Mouse (Mus musculus) MEL (cell line): Measurements from ENCODE around the gene Mettl23. TPM values are rescaled to one million over a fixed set of nuclear protein-coding genes. Genes with fewer than 3 reads are reported as not detected.

ENCODE experiments used
- DNase-seq: peaks from one replicate; pipeline ENCODE4 v3.0.0; 2011; ENCODE audit warnings: low read depth, low spot score
- H3K27ac ChIP-seq: 2 replicates; pipeline ENCODE4 v1.5.1; 2012; ENCODE audit warnings: low read depth, mild to moderate bottlenecking, control low read depth, low read length, moderate library complexity; ENCODE audit not compliant: control insufficient read depth
- H3K27me3 ChIP-seq, 2 experiments: fragments of 150-350 bp in 1 of 2; sonication (generic) in 1 of 2; 2 replicates each; pipeline ENCODE4 v1.6.1; 2012; ENCODE audit warnings: low read length in 2 of 2, mild to moderate bottlenecking in 2 of 2, improper control_type of control experiment in 1 of 2, moderate library complexity in 1 of 2; ENCODE audit not compliant: insufficient read depth in 2 of 2, control insufficient read depth in 1 of 2
- H3K36me3 ChIP-seq, 2 experiments: 2 replicates each; pipeline ENCODE4 v1.6.1; 2012 to 2014; ENCODE audit warnings: low read length in 2 of 2, improper control_type of control experiment in 1 of 2, inconsistent platforms in 1 of 2, mild to moderate bottlenecking in 1 of 2; ENCODE audit not compliant: insufficient read depth in 2 of 2, control insufficient read depth in 1 of 2
- H3K4me1 ChIP-seq, 2 experiments: fragments of 150-350 bp in 1 of 2; sonication (generic) in 1 of 2; 2 replicates each; pipeline ENCODE4 v1.6.1; 2012; ENCODE audit warnings: low read length in 2 of 2, improper control_type of control experiment in 1 of 2, mild to moderate bottlenecking in 1 of 2; ENCODE audit not compliant: insufficient read depth in 2 of 2, control insufficient read depth in 1 of 2
- H3K4me3 ChIP-seq, 2 experiments: fragments of 150-350 bp in 1 of 2; sonication (generic) in 1 of 2; 2 replicates each; pipeline ENCODE4 v1.5.1; 2012; ENCODE audit warnings: low read depth in 2 of 2, low read length in 2 of 2, mild to moderate bottlenecking in 2 of 2, moderate library complexity in 2 of 2, control low read depth in 1 of 2, improper control_type of control experiment in 1 of 2; ENCODE audit not compliant: control insufficient read depth in 1 of 2, insufficient read depth in 1 of 2
- H3K79me2 ChIP-seq: 2 replicates; pipeline ENCODE4 v1.6.1; 2012; ENCODE audit warnings: mild to moderate bottlenecking, low read length, moderate library complexity; ENCODE audit not compliant: control insufficient read depth, poor library complexity, insufficient read depth
- H3K9ac ChIP-seq: 2 replicates; pipeline ENCODE4 v1.6.1; 2012; ENCODE audit warnings: low read depth, mild to moderate bottlenecking, control low read depth, low read length, moderate library complexity; ENCODE audit not compliant: control insufficient read depth, poor library complexity, severe bottlenecking
- H3K9me3 ChIP-seq: fragments of 150-350 bp; sonication (generic); replicated peaks from 2 replicates; pipeline ENCODE4 v1.6.1; 2012; ENCODE audit warnings: mild to moderate bottlenecking, low read length, improper control_type of control experiment, moderate library complexity; ENCODE audit not compliant: insufficient read depth
- BHLHE40 ChIP-seq: IDR thresholded peaks from 2 replicates; pipeline ENCODE4 v1.6.1; 2012; ENCODE audit warnings: low read depth, mild to moderate bottlenecking, inconsistent platforms, low read length, improper control_type of control experiment, borderline replicate concordance
- EP300 ChIP-seq, 2 experiments: IDR thresholded peaks; 2 replicates each; pipeline ENCODE4 v1.6.1; 2011; ENCODE audit warnings: improper control_type of control experiment in 2 of 2, low read length in 2 of 2, low read depth in 1 of 2, mild to moderate bottlenecking in 1 of 2
- ETS1 ChIP-seq: IDR thresholded peaks from 2 replicates; pipeline ENCODE4 v1.6.1; 2012; ENCODE audit warnings: low read depth, mild to moderate bottlenecking, inconsistent platforms, low read length, improper control_type of control experiment, moderate library complexity
- GABPA ChIP-seq: IDR thresholded peaks from 2 replicates; pipeline ENCODE4 v1.6.1; 2012; ENCODE audit warnings: low read depth, mild to moderate bottlenecking, inconsistent platforms, low read length, improper control_type of control experiment, moderate library complexity
- GATA1 ChIP-seq: IDR thresholded peaks from 2 replicates; pipeline ENCODE4 v1.6.1; 2011; ENCODE audit warnings: low read depth, low read length, improper control_type of control experiment
- HCFC1 ChIP-seq: IDR thresholded peaks from 2 replicates; pipeline ENCODE4 v1.6.1; 2012; ENCODE audit warnings: low read depth, mild to moderate bottlenecking, inconsistent platforms, low read length, improper control_type of control experiment, moderate library complexity
- JUND ChIP-seq: IDR thresholded peaks from 2 replicates; pipeline ENCODE4 v1.6.1; 2011; ENCODE audit warnings: low read depth, mild to moderate bottlenecking, improper control_type of control experiment, low read length
- KAT2A ChIP-seq: conservative IDR thresholded peaks from 2 replicates; pipeline ENCODE4 v1.6.1; 2012; ENCODE audit warnings: low read depth, low read length, improper control_type of control experiment, inconsistent platforms
- MAFK ChIP-seq: IDR thresholded peaks from 2 replicates; pipeline ENCODE4 v1.6.1; 2011; ENCODE audit warnings: low read depth, mild to moderate bottlenecking, low read length, improper control_type of control experiment, borderline replicate concordance
- MXI1 ChIP-seq: IDR thresholded peaks from 2 replicates; pipeline ENCODE4 v1.6.1; 2011; ENCODE audit warnings: mild to moderate bottlenecking, low read depth, low read length, improper control_type of control experiment
- MYB ChIP-seq: IDR thresholded peaks from 2 replicates; pipeline ENCODE4 v1.6.1; 2011; ENCODE audit warnings: mild to moderate bottlenecking, low read depth, low read length, improper control_type of control experiment
- MYC ChIP-seq: IDR thresholded peaks from 2 replicates; pipeline ENCODE4 v1.6.1; 2011; ENCODE audit warnings: low read depth, mild to moderate bottlenecking, low read length, improper control_type of control experiment, moderate library complexity
- NELFE ChIP-seq: IDR thresholded peaks from 2 replicates; pipeline ENCODE4 v1.6.1; 2011; ENCODE audit warnings: low read depth, low read length, improper control_type of control experiment
- POLR2A ChIP-seq, 2 experiments: IDR thresholded peaks; 2 replicates each; pipeline ENCODE4 v1.6.1; 2011 to 2012; ENCODE audit warnings: low read length in 2 of 2, mild to moderate bottlenecking in 2 of 2, control low read depth in 1 of 2, improper control_type of control experiment in 1 of 2, low read depth in 1 of 2, moderate library complexity in 1 of 2; ENCODE audit not compliant: control insufficient read depth in 1 of 2, insufficient read depth in 1 of 2, poor library complexity in 1 of 2
- POLR2AphosphoS2 ChIP-seq: IDR thresholded peaks from 2 replicates; pipeline ENCODE4 v1.6.1; 2011; ENCODE audit warnings: low read length, improper control_type of control experiment
- RAD21 ChIP-seq: IDR thresholded peaks from 2 replicates; pipeline ENCODE4 v1.6.1; 2011; ENCODE audit warnings: mild to moderate bottlenecking, low read depth, low read length, improper control_type of control experiment
- RCOR1 ChIP-seq: IDR thresholded peaks from 2 replicates; pipeline ENCODE4 v1.6.1; 2012; ENCODE audit warnings: low read depth, mild to moderate bottlenecking, inconsistent platforms, low read length, improper control_type of control experiment
- TAL1 ChIP-seq: IDR thresholded peaks from 2 replicates; pipeline ENCODE4 v1.6.1; 2012; ENCODE audit warnings: mild to moderate bottlenecking, inconsistent platforms, low read length, moderate library complexity, mixed read lengths
- TCF12 ChIP-seq: IDR thresholded peaks from 2 replicates; pipeline ENCODE4 v1.6.1; 2014; ENCODE audit warnings: low read depth, mild to moderate bottlenecking, inconsistent platforms, low read length, improper control_type of control experiment, moderate library complexity
- UBTF ChIP-seq: IDR thresholded peaks from 2 replicates; pipeline ENCODE4 v1.6.1; 2012; ENCODE audit warnings: low read depth, mild to moderate bottlenecking, inconsistent platforms, low read length, improper control_type of control experiment, moderate library complexity, borderline replicate concordance; ENCODE audit not compliant: insufficient read depth
- ZC3H11A ChIP-seq: IDR thresholded peaks from 2 replicates; pipeline ENCODE4 v1.6.1; 2012; ENCODE audit warnings: low read depth, mild to moderate bottlenecking, inconsistent platforms, low read length, improper control_type of control experiment
- ZKSCAN1 ChIP-seq: IDR thresholded peaks from 2 replicates; pipeline ENCODE4 v1.6.1; 2012; ENCODE audit warnings: low read depth, mild to moderate bottlenecking, inconsistent platforms, low read length, improper control_type of control experiment, moderate library complexity
- ZMIZ1 ChIP-seq: IDR thresholded peaks from 2 replicates; pipeline ENCODE4 v1.6.1; 2012; ENCODE audit warnings: low read depth, mild to moderate bottlenecking, inconsistent platforms, low read length, improper control_type of control experiment, moderate library complexity
- ZNF384 ChIP-seq: IDR thresholded peaks from 2 replicates; pipeline ENCODE4 v1.6.1; 2012; ENCODE audit warnings: low read depth, mild to moderate bottlenecking, inconsistent platforms, low read length, improper control_type of control experiment
- polyA plus RNA-seq, 2 experiments: library from polyadenylated mRNA; stranded (reverse) in 1 of 2; unstranded in 1 of 2; fragments of >175 nt in 1 of 2; fragments of >200 nt in 1 of 2; gene quantifications; 2 replicates each; pipeline versions ENCODE4 v1.2.1 to v1.2.4; 2012; ENCODE audit warnings: low replicate concordance in 2 of 2, low read depth in 1 of 2; ENCODE audit not compliant: insufficient read length in 2 of 2, insufficient read depth in 1 of 2, missing spikeins in 1 of 2
- total RNA-seq: library from RNA; depleted of rRNA; stranded (reverse); fragments of 300-350 nt; gene quantifications from 2 replicates; pipeline ENCODE4 v1.2.3, GENCODE M21; 2012

Mettl23 gene
- total and polyA plus RNA-seq, 3 experiments, result 58.5 to 69.9 TPM; not detected in 1

GRCm38 (mm10) chr11:116809520-116809919, 33.6 kb upstream of the Mettl23 start:
- Histone ChIP-seq H3K9ac (no peak overlapping the region), H3K79me2 (no peaks in the 10 kb centered on the region), H3K27me3 (no peaks in the 10 kb centered on the region), H3K4me1 (no peaks in the 10 kb centered on the region), H3K4me3 (no peak overlapping the region), H3K36me3 (no peaks in the 10 kb centered on the region), H3K9me3 (no peaks in the 10 kb centered on the region), H3K27ac (no peak overlapping the region)
- TF ChIP-seq HCFC1, result no peak
- no peak for TF ChIP-seq ZNF384
- TF ChIP-seq BHLHE40, result no peak
- TF ChIP-seq RCOR1, result no peak
- no peak for TF ChIP-seq MAFK
- TF ChIP-seq TAL1, result no peak
- TF ChIP-seq KAT2A, result no peak
- no peak for TF ChIP-seq POLR2AphosphoS2
- no peak for TF ChIP-seq MXI1
- no peak for TF ChIP-seq TCF12
- no peak for TF ChIP-seq ZKSCAN1
- no peak for TF ChIP-seq MYC
- no peak for TF ChIP-seq EP300 (IDR thresholded peaks at IDR 0.05; ENCODE audit: low read depth in 1 of 2, low read length in 2 of 2)
- TF ChIP-seq ETS1, result no peak
- no peak for TF ChIP-seq ZMIZ1
- no peak for TF ChIP-seq MYB
- TF ChIP-seq GABPA, result no peak
- no peak for TF ChIP-seq UBTF
- DNase-seq, result no peak

GRCm38 (mm10) chr11:116810528-116810927, 32.5 kb upstream of the Mettl23 start:
- DNase-seq, result no peak
- H3K4me3 ChIP-seq, result no peak overlapping the region
- H3K79me2 ChIP-seq, result no peaks in the 10 kb centered on the region
- H3K27me3 ChIP-seq, result no peaks in the 10 kb centered on the region
- no peaks in the 10 kb centered on the region for H3K4me1 ChIP-seq
- no peak overlapping the region for H3K9ac ChIP-seq
- TF ChIP-seq POLR2A (IDR thresholded peaks at IDR 0.05; ENCODE audit: control insufficient read depth in 1 of 2, insufficient read depth in 1 of 2, low read depth in 1 of 2, low read length in 2 of 2, poor library complexity in 1 of 2) (no peak), UBTF (no peak), GABPA (no peak), MAFK (no peak), BHLHE40 (no peak), NELFE (no peak), GATA1 (no peak), KAT2A (no peak), MXI1 (no peak), EP300 (IDR thresholded peaks at IDR 0.05; ENCODE audit: low read depth in 1 of 2, low read length in 2 of 2) (no peak), ZC3H11A (no peak), JUND (no peak), RAD21 (no peak), ZMIZ1 (no peak), POLR2AphosphoS2 (no peak)
- no peak overlapping the region for H3K27ac ChIP-seq
- no peaks in the 10 kb centered on the region for H3K9me3 ChIP-seq
- no peaks in the 10 kb centered on the region for H3K36me3 ChIP-seq
